Mouse (Mus musculus) thymus, adult 2 months (tissue): ENCODE measurements around the gene Hnrnpl.

Source experiments
- CTCF ChIP-seq: fragments of 200-500 bp; IDR thresholded peaks from 2 replicates; pipeline ENCODE4 v1.5.1; 2012; ENCODE audit warnings: mild to moderate bottlenecking, control low read depth, low read length, moderate library complexity, borderline replicate concordance; ENCODE audit not compliant: control insufficient read depth, poor library complexity, insufficient read depth; ENCODE audit errors: extremely low read depth
- POLR2A ChIP-seq: fragments of 200-500 bp; IDR thresholded peaks from 2 replicates; pipeline ENCODE4 v1.6.1; 2012; ENCODE audit warnings: mild to moderate bottlenecking, low read length, control low read depth, moderate library complexity; ENCODE audit not compliant: control insufficient read depth, poor library complexity, insufficient read depth; ENCODE audit errors: extremely low read depth

DNA sequence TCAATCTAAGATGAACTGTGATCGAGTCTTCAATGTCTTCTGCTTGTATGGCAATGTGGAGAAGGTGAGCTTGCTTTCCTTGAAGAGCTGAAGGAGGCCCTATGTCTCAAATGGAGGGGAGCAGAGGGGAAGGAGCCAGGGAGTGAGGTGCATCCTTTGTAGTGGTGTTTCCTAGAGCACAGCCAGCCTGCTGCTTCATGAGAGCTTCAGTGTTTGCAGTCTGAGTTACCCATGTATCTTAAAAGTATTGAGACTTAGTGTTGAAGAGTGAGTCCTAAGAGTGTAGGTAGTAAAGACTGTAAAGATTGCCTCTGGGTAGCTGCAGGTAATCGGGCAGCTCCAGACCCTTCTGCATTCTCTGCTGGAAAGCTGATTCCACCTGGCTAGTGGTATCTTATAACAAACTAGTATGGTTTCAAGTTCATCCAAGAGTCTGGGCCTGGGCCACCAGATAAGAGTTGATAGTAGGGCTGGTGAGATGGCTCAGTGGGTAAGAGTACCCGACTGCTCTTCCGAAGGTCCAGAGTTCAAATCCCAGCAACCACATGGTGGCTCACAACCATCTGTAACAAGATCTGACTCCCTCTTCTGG lies 10.6 kb downstream of the Hnrnpl start:
- TF ChIP-seq POLR2A (no peak), CTCF (no peak)
